Mouse (Mus musculus) monocyte, adult 2 months (primary cell): ENCODE results near the gene Slc27a4.
A peak's percentile ranks its signal among the peaks of the same experiment; 100 is the strongest.
"Not testable (repeated sequence)": the region's sequence is repeated elsewhere in the genome, so short reads cannot be mapped to it uniquely, and the experiment has no call there.

ENCODE experiments used
- DNase-seq, 2 experiments: peaks; one replicate each; pipeline ENCODE4 v3.0.0; 2022; ENCODE audit warnings: low spot score in 2 of 2, low read depth in 1 of 2

Slc27a4 gene

DNA sequence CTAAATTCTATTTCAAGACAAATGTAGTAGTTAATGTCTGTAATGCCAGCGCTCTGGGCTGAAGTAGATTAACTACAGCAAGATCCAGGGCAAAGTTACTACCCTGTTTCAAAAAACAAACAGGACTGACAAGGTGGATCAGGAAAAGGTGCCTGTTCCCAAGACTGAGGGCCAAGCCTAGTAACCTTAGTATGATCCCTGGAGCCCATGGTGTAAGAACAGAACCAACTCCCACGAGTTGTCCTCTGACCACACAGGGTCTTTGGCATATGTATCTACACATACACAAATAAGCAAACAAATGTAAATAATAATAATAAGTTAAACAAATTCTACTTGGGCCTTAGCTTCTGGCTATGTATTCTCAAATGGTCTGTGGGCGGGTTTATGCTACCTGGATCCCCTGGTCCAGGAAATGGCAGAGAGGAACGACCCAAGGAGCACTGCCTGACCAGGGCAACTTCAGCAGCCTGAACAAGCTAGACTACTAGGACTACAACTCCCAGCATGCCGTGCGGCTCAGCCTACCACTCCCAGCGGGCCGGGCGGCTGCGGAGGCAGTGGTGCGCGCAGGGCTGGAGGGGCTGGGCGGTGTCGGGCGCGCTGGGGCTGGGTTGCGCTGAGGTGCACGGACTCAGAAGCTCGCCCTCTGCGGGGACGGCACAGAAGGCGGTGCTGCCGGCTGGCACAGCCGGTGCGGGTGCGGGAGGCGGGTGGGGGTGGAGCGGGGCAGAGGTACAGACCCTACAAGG lies at the start of gene Slc27a4:
Gene Slc27a4, plus strand, starts transcription at position 560 of the 752 bp plus-strand sequence.
- peak; percentile 66 to 84 for DNase-seq

DNA sequence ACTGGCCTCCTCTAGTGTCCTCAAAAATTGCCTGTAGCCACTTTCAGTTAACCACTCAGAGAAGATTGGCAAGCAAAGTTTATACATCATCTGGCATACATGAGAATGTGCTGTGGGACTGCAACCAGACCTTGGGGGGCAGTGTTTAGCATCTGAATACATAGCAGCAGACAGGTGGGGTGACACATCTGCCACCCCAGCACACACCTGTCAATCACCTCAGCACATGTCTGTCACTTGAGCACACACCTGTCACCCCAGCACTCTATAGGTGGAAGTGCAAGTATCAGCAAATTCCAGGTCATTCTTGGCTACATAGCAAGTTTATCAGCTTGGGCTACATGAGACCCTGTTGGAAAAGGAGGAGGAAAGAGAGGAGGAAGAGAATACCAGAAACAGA lies 46.7 kb upstream of the Slc27a4 start:
- no peak for DNase-seq

DNA sequence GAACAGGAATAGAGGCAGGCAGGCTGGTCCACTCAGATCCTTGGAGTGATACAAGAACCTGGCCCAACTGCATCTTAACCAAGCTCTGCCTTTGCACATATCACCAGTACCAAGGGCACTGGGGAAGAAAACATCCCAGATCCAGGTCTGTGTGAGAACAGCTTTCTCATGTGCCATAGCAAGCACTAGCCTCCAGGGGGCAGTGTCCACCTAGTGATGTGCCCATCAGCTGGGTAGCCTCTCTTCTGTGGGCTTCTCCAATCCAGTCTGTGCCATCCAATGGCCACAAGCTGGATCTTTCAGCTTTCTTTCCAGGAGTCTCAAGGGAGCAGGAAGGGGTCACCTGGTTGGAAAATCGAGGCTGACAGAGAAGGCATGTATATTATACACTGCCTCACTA lies 37.6 kb upstream of the Slc27a4 start:
- peak; percentile 17 to 52 for DNase-seq

DNA sequence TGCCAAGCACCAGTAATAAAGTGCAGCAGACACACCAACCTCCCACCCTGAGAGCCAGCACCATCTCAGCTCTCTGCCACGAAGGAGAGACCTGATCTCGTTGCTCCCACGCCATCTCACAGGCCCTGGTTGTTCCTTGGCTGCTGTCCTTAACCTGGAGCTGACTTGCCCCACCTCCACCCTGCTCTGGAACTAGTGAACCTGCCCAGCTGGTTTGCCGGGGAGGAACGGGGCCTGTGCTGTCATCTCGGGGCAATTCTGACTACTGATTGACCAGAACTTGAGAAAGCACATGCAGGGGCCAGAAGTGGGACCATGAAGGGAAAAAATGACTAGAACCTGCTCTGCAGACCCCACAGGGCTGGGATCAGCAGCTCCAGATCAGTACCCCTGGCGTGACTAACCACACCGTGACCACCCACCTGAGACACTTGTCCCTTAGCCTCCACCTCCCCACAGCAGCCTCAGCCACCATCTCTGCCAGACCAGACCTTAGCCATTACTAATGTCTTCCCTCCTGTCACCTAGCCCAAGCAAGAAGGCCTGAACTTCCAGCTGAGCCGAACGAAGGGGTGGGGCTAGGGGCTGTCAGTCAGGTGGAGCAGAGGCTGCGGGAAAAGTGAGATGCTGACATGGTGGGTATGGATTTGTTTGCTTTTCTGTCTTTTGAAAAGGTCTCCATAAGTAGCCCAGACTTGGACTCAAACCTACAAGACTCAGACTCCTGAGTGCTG lies 34.3 kb upstream of the Slc27a4 start:
- no peak for DNase-seq

DNA sequence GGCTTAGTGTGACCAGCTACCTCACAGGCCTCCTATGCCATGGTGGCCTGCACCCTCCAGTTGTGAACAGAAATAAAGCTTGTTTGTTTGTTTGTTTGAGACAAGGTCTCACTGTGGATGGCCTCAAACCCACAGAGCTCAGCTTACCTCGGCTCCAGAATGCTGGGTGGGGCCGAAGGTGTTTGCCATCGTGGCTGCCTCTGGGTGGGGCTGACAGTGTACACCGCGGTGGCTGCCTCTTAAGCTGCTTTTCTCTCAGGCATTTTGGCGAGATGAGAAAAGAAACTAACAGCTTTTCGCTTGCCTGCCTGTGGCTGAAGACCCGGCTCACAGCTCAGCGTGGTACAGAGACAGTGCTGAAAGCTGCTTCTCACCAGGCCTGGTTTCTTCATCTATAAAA lies 33.5 kb upstream of the Slc27a4 start:
- no peak for DNase-seq

DNA sequence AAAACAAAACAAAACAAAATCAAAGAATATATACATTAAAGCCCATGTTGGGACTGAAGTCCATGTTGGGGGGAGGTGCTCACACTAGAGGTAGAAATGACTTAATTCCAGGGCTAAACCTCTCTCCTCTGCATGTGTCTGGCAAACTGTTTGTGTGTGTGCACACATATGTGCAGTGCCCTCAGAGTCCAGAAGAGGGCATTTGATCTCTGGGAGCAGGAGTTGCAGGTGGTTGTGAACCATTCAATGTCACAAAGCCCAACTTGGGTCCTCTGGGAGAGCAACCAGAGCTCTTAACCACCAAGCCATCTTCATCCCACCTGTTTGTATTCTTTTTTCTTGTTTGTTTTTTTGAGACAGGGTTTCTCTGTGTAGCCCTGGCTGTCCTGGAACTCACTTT lies 32.3 kb upstream of the Slc27a4 start:
- no peak for DNase-seq

DNA sequence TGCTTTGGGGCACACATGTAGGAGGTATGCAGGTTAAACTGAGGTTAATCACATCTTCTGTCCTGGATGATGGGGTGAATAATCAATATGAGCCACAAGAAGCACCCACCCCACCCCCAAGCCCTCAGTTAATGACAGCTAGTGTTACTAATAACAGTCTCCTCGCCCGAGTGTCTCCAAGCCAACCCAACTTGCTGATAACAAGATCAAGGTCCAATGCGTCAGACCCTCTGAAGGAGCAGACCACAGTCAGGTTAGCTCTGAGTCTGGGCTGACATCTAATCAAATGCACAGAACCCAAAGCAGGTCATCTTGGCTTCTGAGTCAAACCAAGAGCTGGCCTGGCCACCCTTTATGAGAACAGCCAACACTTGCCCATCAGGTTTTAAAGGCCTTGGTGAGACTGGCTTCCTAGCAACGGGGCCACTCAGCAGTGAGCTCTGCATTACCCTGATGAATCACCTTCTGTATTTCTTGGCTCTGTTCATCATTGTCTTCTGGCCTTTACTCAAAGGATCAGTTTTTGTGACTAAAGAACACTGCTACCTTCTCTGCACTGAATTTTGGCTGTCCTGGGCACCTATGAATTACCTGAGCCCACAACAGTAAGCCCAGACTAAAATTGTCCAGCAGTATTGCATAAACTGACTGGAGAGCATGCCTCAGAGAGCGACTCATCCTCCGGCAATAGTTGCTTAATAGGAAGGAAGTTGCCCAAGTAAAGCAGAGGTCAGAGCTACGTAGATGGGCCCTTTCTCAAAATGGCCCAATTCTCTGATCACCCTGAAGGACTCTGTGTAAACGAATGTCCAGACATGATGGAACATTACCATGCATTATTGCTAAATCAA lies 30.6 kb upstream of the Slc27a4 start:
- peak; percentile 27 to 30 for DNase-seq

DNA sequence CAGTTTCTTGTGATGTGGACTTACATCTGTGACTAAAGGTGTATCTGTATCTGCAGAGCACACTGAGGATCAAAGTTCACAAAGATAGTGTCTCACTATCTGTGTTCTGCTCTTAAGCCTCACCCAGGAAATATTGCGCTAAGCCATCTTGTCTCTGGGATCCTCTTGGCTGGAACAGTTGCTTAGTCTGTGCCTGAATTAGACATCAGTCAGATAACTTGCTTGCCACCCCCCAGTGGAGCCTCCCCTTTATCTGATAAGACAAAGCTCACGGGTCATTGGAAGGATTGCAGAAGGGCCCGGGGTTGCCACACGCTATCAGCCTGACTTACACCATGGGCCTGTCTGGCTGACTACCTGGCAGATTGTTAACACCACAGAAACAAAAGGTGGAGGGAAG lies 29.1 kb upstream of the Slc27a4 start:
- no peak for DNase-seq

DNA sequence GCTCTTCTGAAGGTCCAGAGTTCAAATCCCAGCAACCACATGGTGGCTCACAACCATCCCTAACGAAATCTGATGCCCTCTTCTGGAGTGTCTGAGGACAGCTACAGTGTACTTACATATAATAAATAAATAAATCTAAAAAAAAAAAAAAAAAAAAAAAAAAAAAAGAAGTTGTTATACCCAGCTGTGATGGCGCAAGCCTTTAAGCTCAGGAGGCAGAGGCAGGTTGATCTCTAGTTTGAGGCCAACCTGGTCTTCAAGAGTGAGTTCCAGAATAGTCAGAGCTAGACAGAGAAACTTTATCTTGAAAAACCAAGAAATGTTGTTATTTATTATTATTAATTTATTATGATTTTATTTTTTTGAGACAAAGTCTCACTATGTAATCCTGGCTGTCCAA lies 21.2 kb upstream of the Slc27a4 start:
- not testable (repeated sequence) for DNase-seq

DNA sequence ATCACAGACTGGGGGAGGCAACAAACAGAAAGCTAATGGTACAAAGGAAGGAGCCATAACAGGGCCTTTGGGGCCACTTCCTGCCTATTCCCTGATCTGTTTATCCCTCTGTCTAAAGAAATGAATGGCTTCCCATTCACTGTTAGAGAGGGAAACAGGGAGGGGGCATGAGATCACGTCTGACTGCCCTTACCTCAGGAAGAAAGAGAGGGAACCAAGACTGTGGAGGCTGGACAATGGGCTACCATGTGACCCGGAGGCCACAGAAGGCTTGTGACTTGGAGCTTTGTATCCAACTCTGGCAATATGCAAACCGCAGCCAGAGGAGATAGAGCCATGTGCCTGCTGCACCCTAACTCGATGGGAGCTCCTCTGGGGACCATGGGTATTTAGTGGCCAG lies 18.1 kb upstream of the Slc27a4 start:
- DNase-seq, result no peak

DNA sequence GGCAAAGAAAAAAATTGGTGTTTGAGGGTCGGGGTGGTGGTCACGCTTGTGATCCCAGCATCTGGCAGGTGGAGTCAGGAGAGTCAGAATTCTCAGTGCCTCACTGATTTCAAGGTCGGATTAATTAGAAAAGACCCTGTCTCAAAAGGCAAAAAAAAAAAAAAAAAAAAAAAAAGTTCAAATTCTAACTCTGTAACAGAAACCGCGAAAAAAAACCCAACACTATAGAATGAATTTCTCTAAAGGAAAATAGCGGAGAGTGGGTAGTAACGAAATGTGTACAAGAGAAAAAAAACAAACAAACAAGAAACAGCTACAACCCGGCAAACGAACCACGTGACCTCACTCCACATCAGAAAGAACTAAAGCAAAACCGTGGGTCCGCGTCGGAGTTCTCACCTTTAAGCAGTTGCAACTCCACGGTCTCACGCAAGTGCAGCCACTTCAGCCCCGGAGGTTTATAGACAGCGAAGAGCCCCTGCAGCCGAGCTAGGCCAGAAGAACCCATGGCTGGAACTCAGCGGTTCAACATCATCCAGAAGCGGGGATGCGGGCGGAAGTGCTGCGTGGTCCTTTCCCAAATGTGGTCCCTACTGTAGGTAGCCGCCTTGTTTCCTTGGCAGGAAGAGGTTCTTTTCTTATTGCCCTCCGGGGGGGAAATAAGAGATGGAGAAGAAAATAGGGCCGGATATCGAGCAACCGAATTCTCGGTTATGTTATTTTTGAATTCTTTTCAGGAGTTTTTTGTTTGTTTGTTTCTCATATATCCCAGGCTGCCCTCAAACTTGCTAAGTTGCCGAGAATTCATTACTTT lies 15.1 kb upstream of the Slc27a4 start, which contains the start of gene Coq4:
Gene Coq4, plus strand, starts transcription at position 390 of the 814 bp plus-strand sequence.
- DNase-seq, result peak; percentile 68 to 79

DNA sequence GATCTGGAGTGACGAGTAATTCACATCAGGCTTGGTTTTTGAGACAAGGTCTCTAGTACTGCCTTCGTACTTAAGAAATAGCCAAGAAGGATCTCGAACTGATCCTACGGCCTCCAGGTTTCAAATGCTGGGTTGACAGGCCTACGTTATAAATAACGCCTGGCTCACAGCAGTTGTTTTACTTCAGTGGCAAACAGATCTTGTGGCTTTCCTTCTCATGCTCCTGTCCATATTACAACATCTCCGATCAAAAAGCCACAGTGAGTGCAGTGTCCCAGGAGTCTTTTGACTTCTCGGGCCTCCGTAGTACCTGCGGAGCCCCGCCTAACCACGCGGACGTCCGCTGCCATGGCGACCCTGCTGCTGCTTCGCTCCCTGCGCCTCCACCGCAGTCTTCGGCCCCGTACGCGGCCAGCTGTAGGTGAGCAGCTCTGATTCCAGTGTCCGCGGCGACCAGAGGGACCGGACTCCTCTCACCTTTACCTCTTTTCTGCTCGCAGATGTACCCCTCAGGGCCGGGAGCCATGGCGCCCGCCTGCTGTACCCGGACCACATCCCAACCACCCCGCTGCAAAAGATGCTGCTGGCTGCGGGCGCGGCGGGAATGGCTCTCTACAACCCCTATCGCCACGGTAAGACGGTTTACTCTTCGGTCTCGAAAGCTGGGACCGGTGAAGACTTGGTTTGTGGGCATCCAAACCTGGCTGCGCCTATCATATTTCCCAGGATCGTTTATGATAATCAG lies 14.3 kb upstream of the Slc27a4 start, which contains the start of gene Trub2:
Gene Trub2, minus strand, starts transcription at position 566 of the 745 bp plus-strand sequence.
- DNase-seq, result peak in 1 of 2 experiments; percentile 48

DNA sequence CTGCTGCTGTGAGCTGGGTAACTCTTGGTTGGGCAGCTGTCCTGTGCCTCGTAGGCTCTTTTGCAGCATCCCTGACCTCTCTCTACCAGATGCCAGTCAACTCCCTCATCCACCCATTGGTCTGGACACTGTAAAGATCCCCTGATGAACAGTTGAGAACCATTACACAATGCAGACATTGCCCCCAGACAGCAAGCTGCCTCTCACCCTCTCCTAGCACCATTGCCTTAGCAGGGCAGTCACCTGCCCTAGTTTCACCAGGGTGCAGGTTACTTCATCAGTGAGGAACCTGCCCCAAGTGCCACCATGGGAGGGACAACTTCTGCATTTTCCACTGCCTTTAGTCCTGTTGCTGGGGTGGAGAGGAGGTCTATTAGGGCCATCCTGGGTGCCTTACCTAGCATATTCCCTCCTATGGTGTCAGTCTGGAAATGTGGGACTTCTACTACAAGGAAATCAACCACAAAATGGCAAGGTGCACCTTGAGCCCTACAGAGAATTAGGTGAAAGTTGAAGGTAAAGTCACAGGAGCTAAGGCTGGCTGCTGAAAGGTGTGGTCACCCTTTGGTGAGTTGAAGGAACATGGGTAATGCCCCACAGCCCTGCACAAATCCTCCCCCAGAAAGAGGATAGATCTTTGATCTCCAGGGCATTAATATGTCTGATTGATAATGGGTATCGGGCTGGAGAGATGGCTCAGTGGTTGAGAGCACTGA lies 9.5 kb upstream of the Slc27a4 start:
- DNase-seq, result no peak

DNA sequence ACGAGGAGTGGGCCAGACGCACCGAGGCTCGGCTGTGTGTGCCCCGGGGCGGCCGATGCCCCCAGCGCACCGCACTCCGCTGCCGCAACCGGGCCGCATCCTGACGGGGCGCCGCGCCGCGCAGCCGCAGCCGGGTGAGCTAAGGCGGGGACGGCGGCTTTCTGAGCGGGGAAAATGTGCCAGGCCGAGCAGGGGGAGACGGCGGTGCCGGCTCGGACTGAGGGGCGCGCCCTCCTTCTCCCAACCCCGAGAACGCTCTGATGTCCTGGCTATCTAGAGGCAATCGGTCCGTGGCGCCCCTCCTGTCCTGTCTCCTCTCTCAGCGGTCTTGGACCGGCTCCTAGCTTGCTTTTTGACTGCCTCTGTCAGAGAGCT lies 380 bp downstream of the Slc27a4 start:
- DNase-seq, result no peak

DNA sequence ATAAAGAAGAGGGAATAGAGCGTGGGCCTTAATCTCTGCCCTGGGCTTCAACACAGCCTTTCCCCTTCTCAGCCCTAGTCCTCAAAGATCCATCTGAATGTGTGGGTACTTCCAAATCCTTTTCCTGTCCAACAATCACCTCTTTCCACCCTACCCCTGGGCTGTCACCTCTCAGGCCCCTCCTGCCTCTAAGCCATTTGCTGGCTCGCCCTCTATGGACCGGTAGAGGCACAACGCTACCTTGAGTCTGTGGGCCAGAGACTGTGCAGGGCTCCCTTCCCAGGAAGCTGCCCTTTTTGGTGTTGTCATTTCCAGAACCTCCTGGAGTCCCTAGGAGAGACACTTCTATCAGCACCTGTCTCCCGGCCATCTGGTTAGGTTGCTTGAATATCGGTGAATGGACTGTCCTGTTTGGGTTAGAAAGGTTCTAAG lies 982 bp downstream of the Slc27a4 start:
- DNase-seq, result no peak

DNA sequence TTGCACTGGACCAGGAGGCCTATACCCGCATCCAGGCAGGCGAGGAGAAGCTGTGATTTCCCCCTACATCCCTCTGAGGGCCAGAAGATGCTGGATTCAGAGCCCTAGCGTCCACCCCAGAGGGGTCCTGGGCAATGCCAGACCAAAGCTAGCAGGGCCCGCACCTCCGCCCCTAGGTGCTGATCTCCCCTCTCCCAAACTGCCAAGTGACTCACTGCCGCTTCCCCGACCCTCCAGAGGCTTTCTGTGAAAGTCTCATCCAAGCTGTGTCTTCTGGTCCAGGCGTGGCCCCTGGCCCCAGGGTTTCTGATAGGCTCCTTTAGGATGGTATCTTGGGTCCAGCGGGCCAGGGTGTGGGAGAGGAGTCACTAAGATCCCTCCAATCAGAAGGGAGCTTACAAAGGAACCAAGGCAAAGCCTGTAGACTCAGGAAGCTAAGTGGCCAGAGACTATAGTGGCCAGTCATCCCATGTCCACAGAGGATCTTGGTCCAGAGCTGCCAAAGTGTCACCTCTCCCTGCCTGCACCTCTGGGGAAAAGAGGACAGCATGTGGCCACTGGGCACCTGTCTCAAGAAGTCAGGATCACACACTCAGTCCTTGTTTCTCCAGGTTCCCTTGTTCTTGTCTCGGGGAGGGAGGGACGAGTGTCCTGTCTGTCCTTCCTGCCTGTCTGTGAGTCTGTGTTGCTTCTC lies 13.4 kb downstream of the Slc27a4 start:
- no peak for DNase-seq

DNA sequence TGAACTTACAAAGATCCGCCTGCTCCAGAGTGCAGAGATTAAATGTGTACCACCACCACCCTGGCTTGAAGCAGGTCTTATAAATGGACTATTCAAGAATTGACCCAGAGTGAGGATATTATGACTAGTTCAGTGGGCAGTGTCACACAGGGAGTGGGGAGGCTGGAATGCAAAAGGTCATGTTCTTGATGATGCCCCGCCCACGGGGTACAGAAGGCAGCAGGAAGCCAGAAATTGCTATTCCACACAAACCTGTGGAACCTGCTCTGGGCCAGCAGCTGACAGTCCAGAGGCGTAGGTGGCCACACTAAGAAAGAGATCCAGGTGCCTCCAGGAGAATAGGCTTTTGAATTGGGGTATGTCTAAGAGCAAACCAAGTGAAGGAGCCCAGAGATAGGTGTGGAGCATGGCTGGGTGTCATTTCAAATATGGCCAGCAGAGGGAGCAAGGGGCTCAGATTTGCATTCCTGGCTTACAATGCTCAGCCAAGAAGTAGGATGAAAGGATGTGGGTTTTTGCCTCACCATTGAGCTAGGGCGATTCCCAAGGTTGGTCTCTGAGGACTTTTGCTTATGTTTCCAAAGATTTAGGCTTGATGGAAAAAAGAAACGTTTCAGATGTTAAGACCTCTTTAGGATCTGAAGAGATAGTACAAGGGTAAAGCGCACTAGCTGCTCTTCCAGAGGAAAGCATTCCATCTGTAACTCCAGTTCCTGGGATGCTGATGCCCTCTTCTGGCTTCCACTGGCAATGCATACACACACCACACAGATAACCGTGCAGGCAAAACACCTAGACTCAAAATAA lies 15.2 kb downstream of the Slc27a4 start:
- peak; percentile 55 to 64 for DNase-seq

DNA sequence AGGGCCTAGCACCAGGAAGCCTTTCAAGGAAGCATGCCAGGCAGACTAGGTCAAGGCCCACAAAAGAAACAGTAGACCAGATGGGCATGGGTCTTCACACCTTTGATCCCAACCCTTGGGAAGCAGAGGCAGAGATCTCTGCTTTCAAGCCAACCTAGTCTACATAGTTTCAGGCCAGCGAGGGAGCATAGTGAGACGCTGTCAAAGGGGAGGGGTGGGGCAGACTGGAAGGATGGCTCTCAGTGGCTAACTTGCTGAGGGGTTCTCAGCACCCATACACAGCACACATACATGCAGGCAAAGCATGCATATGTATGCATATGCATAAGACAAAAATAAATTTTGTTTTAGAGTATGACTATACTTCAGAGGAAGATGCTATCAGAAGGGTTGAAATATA lies 16.9 kb downstream of the Slc27a4 start:
- DNase-seq, result no peak
